Mouse (Mus musculus) cerebellum, postnatal 36 days (tissue): ENCODE measurements around the gene Gm5478.
"Not testable (repeated sequence)": the region's sequence is repeated elsewhere in the genome, so short reads cannot be mapped to it uniquely, and the experiment has no call there.

Experiments
- DNase-seq, 2 experiments: peaks; one replicate each; pipeline ENCODE4 v3.0.0; 2021 to 2022; ENCODE audit warnings: mixed read lengths in 2 of 2

The Gm5478 gene

GRCm38 (mm10) chr15:101647280-101647679 lies at the start of gene Gm5478:
Gene Gm5478, minus strand, starts transcription at chr15:101647380.
- no peak for DNase-seq

GRCm38 (mm10) chr15:101694207-101694606 lies 47.0 kb upstream of the Gm5478 start, which contains the start of gene Krt6a:
Gene Krt6a, minus strand, starts transcription at chr15:101694307.
- no peak for DNase-seq

- not testable (repeated sequence) for DNase-seq
Measured at GRCm38 (mm10) chr15:101690460-101690859, 43.3 kb upstream of the Gm5478 start.

GRCm38 (mm10) chr15:101688161-101688560 lies 41.0 kb upstream of the Gm5478 start:
- DNase-seq = no peak

GRCm38 (mm10) chr15:101680187-101680586 lies 33.0 kb upstream of the Gm5478 start, which contains the start of gene Krt6b:
Gene Krt6b, minus strand, starts transcription at chr15:101680287.
- DNase-seq = no peak

GRCm38 (mm10) chr15:101675978-101676377 lies 28.8 kb upstream of the Gm5478 start:
- DNase-seq = no peak

- peak; percentile 34 to 41 for DNase-seq
Measured at GRCm38 (mm10) chr15:101652736-101653265, 5.6 kb upstream of the Gm5478 start.

GRCm38 (mm10) chr15:101627884-101628283 lies 19.3 kb downstream of the Gm5478 start, which contains the start of gene Gm5414:
Gene Gm5414, minus strand, starts transcription at chr15:101628188.
- no peak for DNase-seq

- no peak for DNase-seq
Measured at GRCm38 (mm10) chr15:101599123-101599522, 48.1 kb downstream of the Gm5478 start.
